Mouse (Mus musculus) bone marrow macrophage, adult 2 months (primary cell): ENCODE data around the gene Qser1.

Experiments
- CTCF ChIP-seq: IDR thresholded peaks from 2 replicates; pipeline ENCODE4 v1.5.1; 2012; ENCODE audit warnings: low read depth, mild to moderate bottlenecking, low read length, moderate library complexity
- POLR2A ChIP-seq: IDR thresholded peaks from 2 replicates; pipeline ENCODE4 v1.6.1; 2012; ENCODE audit warnings: mild to moderate bottlenecking, low read depth, low read length, borderline replicate concordance

GRCm38 (mm10) chr2:104763134-104763703 is 53.3 kb downstream of the Qser1 start:
- TF ChIP-seq POLR2A = no peak
- no peak for TF ChIP-seq CTCF
